Mouse (Mus musculus) forebrain, embryonic 14.5 days (tissue): Measurements from ENCODE around the gene Adam12. TPM values are rescaled to one million over a fixed set of nuclear protein-coding genes. Genes with fewer than 3 reads are reported as not detected.

ENCODE experiments used
- ATAC-seq: fragments of 200-750 bp; cut with Nextera tagmentation; 2 replicates; pipeline ENCODE4 v1.8.0; 2017; ENCODE audit warnings: mild to moderate bottlenecking, moderate library complexity
- DNase-seq: peaks from one replicate; pipeline ENCODE4 v3.0.0-alpha.2; 2015; ENCODE audit warnings: low spot score
- H3K27ac ChIP-seq: fragments of 300-500 bp; sonication (generic); 2 replicates; pipeline ENCODE4 v1.5.1; 2014; ENCODE audit warnings: low read depth, mild to moderate bottlenecking, control low read depth, low read length, moderate library complexity
- H3K27me3 ChIP-seq: fragments of 300-500 bp; sonication (generic); replicated peaks from 2 replicates; pipeline ENCODE4 v1.6.1; 2014; ENCODE audit warnings: low read length, control low read depth, mixed read lengths; ENCODE audit not compliant: control insufficient read depth, insufficient read depth
- H3K36me3 ChIP-seq: fragments of 300-500 bp; sonication (generic); 2 replicates; pipeline ENCODE4 v1.6.1; 2014; ENCODE audit warnings: low read length, control low read depth; ENCODE audit not compliant: control insufficient read depth, insufficient read depth
- H3K4me1 ChIP-seq: fragments of 300-500 bp; sonication (generic); 2 replicates; pipeline ENCODE4 v1.6.1; 2014; ENCODE audit warnings: antibody characterized with exemption, low read length, control low read depth; ENCODE audit not compliant: control insufficient read depth, insufficient read depth
- H3K4me2 ChIP-seq: fragments of 300-500 bp; sonication (generic); 2 replicates; pipeline ENCODE4 v1.6.1; 2014; ENCODE audit warnings: mild to moderate bottlenecking, control low read depth, low read length
- H3K4me3 ChIP-seq: fragments of 300-500 bp; sonication (generic); 2 replicates; pipeline ENCODE4 v1.5.1; 2014; ENCODE audit warnings: low read depth, low read length, control low read depth
- H3K9ac ChIP-seq: fragments of 300-500 bp; sonication (generic); 2 replicates; pipeline ENCODE4 v1.6.1; 2014; ENCODE audit warnings: mild to moderate bottlenecking, low read length, control low read depth, moderate library complexity
- H3K9me3 ChIP-seq: fragments of 300-500 bp; sonication (generic); replicated peaks from 2 replicates; pipeline ENCODE4 v1.6.1; 2016; ENCODE audit warnings: low read length, control low read depth, mixed read lengths; ENCODE audit not compliant: control insufficient read depth
- WGBS: fragments of 180-500 bp; shearing (Covaris S2); extraction: QIAGEN DNeasy Blood & Tissue Kit; methylation state at CpG from one replicate; pipeline ENCODE4 v1.1.7; 2014; 5-methylcytosine and 5-hydroxymethylcytosine counted together
- microRNA-seq: library from miRNA; unstranded; fragments of <30 nt; microRNA quantifications from one replicate; pipeline ENCODE4, GENCODE M21; 2016
- polyA plus RNA-seq: library from polyadenylated mRNA; unstranded; fragments of >200 nt; fragmentation: Nextera tagmentation; extraction: Ambion mirVana; gene quantifications from 2 replicates; pipeline ENCODE4 v1.2.1, GENCODE M21; 2014

Adam12 gene
- polyA plus RNA-seq, 1 experiment from 2014 or later: 1.9 TPM

GRCm38 (mm10) chr7:133856278-133856677, 375.7 kb downstream of the Adam12 start:
- 30% methylated on average over 3 of the region's 3 CpGs for WGBS
- ATAC-seq (peak; percentile 83), DNase-seq (peak; percentile 90)
- H3K27me3 ChIP-seq: no peaks in the 10 kb centered on the region
- H3K9me3 ChIP-seq: no peaks in the 10 kb centered on the region
- H3K36me3 ChIP-seq: no peaks in the 10 kb centered on the region
- H3K4me1 ChIP-seq: no peaks in the 10 kb centered on the region
- H3K4me2 ChIP-seq: no peak overlapping the region
- no peak overlapping the region for H3K4me3 ChIP-seq
- H3K27ac ChIP-seq: no peak overlapping the region
- no peak overlapping the region for H3K9ac ChIP-seq

- DNase-seq: no peak
- H3K4me2 ChIP-seq: no peak overlapping the region
These were observed 381.2 kb downstream of the Adam12 start for GRCm38 (mm10) chr7:133850735-133851134.

GRCm38 (mm10) chr7:133848180-133848579, 383.8 kb downstream of the Adam12 start:
- no peak for DNase-seq
- Histone ChIP-seq H3K27ac (no peak overlapping the region), H3K9me3 (no peaks in the 10 kb centered on the region), H3K9ac (no peak overlapping the region), H3K36me3 (no peaks in the 10 kb centered on the region), H3K4me1 (no peaks in the 10 kb centered on the region), H3K4me3 (no peak overlapping the region), H3K27me3 (no peaks in the 10 kb centered on the region), H3K4me2 (no peak overlapping the region)
- 86% methylated on average over 2 of the region's 2 CpGs for WGBS
- ATAC-seq: no peak

More at GRCm38 (mm10) chr7:133850735-133851134, 381.2 kb downstream of the Adam12 start:
- H3K9me3 ChIP-seq: no peaks in the 10 kb centered on the region
- H3K4me3 ChIP-seq: no peak overlapping the region
- no peaks in the 10 kb centered on the region for H3K36me3 ChIP-seq
- no peaks in the 10 kb centered on the region for H3K4me1 ChIP-seq
- H3K27me3 ChIP-seq: no peaks in the 10 kb centered on the region
- ATAC-seq: no peak
- no peak overlapping the region for H3K9ac ChIP-seq
- H3K27ac ChIP-seq: no peak overlapping the region

GRCm38 (mm10) chr7:133847175-133847574, 384.8 kb downstream of the Adam12 start:
- H3K9me3 ChIP-seq: no peaks in the 10 kb centered on the region
- DNase-seq (no peak), ATAC-seq (no peak)
- no peak overlapping the region for H3K4me3 ChIP-seq
- H3K27me3 ChIP-seq: no peaks in the 10 kb centered on the region
- WGBS: 32% methylated on average over 1 of the region's 1 CpGs
- H3K9ac ChIP-seq: no peak overlapping the region
- H3K36me3 ChIP-seq: no peaks in the 10 kb centered on the region
- no peak overlapping the region for H3K4me2 ChIP-seq
- no peak overlapping the region for H3K27ac ChIP-seq
- no peaks in the 10 kb centered on the region for H3K4me1 ChIP-seq

GRCm38 (mm10) chr7:133842079-133842478, 389.9 kb downstream of the Adam12 start:
- Histone ChIP-seq H3K27me3 (no peaks in the 10 kb centered on the region), H3K9me3 (no peaks in the 10 kb centered on the region), H3K4me2 (no peak overlapping the region), H3K4me1 (no peaks in the 10 kb centered on the region), H3K9ac (no peak overlapping the region), H3K36me3 (no peaks in the 10 kb centered on the region), H3K4me3 (no peak overlapping the region), H3K27ac (no peak overlapping the region)
- ATAC-seq (no peak), DNase-seq (no peak)
- WGBS: 76% methylated on average over 6 of the region's 6 CpGs

- WGBS: 77% methylated on average over 4 of the region's 4 CpGs
- H3K9ac ChIP-seq: no peak overlapping the region
- ATAC-seq (no peak), DNase-seq (peak; percentile 32)
- no peak overlapping the region for H3K4me3 ChIP-seq
- no peak overlapping the region for H3K4me2 ChIP-seq
- no peaks in the 10 kb centered on the region for H3K36me3 ChIP-seq
- H3K9me3 ChIP-seq: no peaks in the 10 kb centered on the region
- H3K27me3 ChIP-seq: no peaks in the 10 kb centered on the region
- H3K4me1 ChIP-seq: no peaks in the 10 kb centered on the region
- H3K27ac ChIP-seq: no peak overlapping the region
These were observed 392.4 kb downstream of the Adam12 start for GRCm38 (mm10) chr7:133839546-133839945.

Small RNAs within 50 kb of the gene (microRNA-seq; reads per million reads assigned to microRNA genes)
- gene Gm23631: not detected

Other genes with a start within 250 kb of the Adam12 start
- gene D7Ertd443e, start 153.5 kb upstream of the Adam12 start, polyA plus RNA-seq: 0.17 TPM in 1 of 2 replicates, not detected in the other